Mouse (Mus musculus) midbrain, embryonic 12.5 days (tissue): ENCODE results near the gene Mical2. TPM values are rescaled to one million over a fixed set of nuclear protein-coding genes. Genes with fewer than 3 reads are reported as not detected.

ENCODE experiments used
- ATAC-seq: fragments of 200-750 bp; cut with Nextera tagmentation; 2 replicates; pipeline ENCODE4 v1.8.0; 2017; ENCODE audit warnings: low read depth, moderate TSS enrichment, moderate library complexity; ENCODE audit not compliant: low FRiP score
- H3K27ac ChIP-seq: fragments of 300-500 bp; sonication (generic); replicated peaks from 2 replicates; pipeline ENCODE4 v1.5.1; 2016; ENCODE audit warnings: mild to moderate bottlenecking
- H3K27me3 ChIP-seq: fragments of 300-500 bp; sonication (generic); 2 replicates; pipeline ENCODE4 v1.6.1; 2016; ENCODE audit warnings: mild to moderate bottlenecking
- H3K36me3 ChIP-seq: fragments of 300-500 bp; sonication (generic); 2 replicates; pipeline ENCODE4 v1.6.1; 2016
- H3K4me1 ChIP-seq: fragments of 300-500 bp; sonication (generic); 2 replicates; pipeline ENCODE4 v1.6.1; 2016
- H3K4me2 ChIP-seq: fragments of 300-500 bp; sonication (generic); replicated peaks from 2 replicates; pipeline ENCODE4 v1.6.1; 2016; ENCODE audit warnings: mild to moderate bottlenecking, moderate library complexity
- H3K4me3 ChIP-seq: fragments of 300-500 bp; sonication (generic); 2 replicates; pipeline ENCODE4 v1.5.1; 2016; ENCODE audit warnings: mild to moderate bottlenecking
- H3K9ac ChIP-seq: fragments of 300-500 bp; sonication (generic); replicated peaks from 2 replicates; pipeline ENCODE4 v1.6.1; 2016; ENCODE audit warnings: mild to moderate bottlenecking, moderate library complexity
- H3K9me3 ChIP-seq: fragments of 300-500 bp; sonication (generic); 2 replicates; pipeline ENCODE4 v1.6.1; 2016; ENCODE audit warnings: mild to moderate bottlenecking
- WGBS: fragments of 180-500 bp; shearing (Covaris S2); methylation state at CpG from one replicate; pipeline ENCODE4 v1.1.7; 2016; 5-methylcytosine and 5-hydroxymethylcytosine counted together
- polyA plus RNA-seq: library from polyadenylated mRNA; unstranded; fragments of >200 nt; fragmentation: Nextera tagmentation; extraction: Ambion mirVana; gene quantifications from 2 replicates; pipeline ENCODE4 v1.2.1, GENCODE M21; 2016

Mical2 gene
- polyA plus RNA-seq, 1 experiment from 2014 or later: 2.2 TPM

DNA sequence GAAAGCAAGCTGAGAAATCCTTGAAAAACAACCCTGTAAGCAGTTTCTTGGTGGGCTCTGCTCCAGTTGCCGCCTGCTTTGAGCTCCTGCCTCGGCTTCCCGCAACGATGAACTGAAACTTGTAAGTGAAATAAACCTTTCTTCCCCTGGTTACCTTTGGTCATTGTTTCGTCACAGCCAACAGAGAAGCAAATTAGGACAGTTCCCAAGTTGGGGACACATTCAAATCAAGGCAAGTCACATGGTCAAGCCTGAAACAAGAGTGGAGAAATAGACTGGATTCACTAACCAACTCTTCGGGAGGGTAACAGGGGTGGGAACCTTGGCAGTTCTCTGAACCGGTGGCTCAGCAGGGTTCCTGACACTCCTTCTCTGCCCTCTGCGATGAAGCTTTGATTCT lies 28.2 kb upstream of the Mical2 start:
- no peak overlapping the region for H3K27ac ChIP-seq
- H3K27me3 ChIP-seq: no peaks in the 10 kb centered on the region
- ATAC-seq: no peak
- 73% methylated on average over 8 of the region's 8 CpGs for WGBS
- H3K4me1 ChIP-seq: no peaks in the 10 kb centered on the region
- no peak overlapping the region for H3K4me3 ChIP-seq
- no peaks in the 10 kb centered on the region for H3K36me3 ChIP-seq
- H3K9me3 ChIP-seq: no peaks in the 10 kb centered on the region
- H3K9ac ChIP-seq: no peak overlapping the region
- H3K4me2 ChIP-seq: no peak overlapping the region

DNA sequence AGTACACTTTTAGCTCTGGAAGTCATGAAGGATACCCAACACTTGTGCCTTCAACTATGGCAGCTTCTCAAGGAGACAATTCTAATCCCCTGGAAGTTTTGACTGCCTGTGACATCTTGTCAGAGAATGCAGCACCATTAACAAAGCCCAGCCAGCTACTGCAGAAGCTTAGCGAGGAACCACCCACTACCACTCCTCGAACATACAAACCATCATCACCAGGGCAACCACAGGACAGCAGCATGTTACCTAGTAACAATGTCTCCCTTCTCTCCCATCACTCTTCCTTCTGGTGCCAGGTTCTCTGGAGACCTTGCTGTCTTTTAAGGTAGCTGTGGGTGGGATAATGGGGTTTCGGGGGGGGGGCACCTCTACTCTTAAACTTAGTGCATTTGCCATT lies 26.3 kb upstream of the Mical2 start:
- 48% methylated on average over 3 of the region's 3 CpGs for WGBS
- Histone ChIP-seq H3K4me2 (no peak overlapping the region), H3K9me3 (no peaks in the 10 kb centered on the region), H3K9ac (no peak overlapping the region), H3K27ac (no peak overlapping the region), H3K36me3 (no peaks in the 10 kb centered on the region), H3K4me1 (no peaks in the 10 kb centered on the region), H3K27me3 (no peaks in the 10 kb centered on the region; the same call in 1 of the 2 replicates), H3K4me3 (no peak overlapping the region)
- no peak for ATAC-seq

DNA sequence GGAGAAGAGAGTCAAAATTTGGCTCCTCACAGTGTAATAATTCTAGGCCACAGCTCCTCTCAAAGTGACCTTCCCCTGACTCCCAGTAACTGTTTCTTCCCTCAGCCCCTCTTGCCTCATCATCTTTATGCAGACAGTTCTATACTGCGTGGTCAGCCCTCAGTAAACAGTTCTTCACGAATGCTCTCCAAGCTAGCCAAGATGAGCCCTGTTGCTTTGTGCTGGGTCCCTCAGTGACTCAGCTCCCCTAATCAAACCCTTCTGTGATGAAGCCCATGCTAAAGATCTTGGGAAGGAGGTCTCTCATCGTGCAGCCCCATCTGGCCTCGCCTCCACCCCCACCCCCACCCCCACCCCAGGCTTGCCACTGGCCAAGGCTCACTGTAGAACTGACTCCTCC lies 24.9 kb upstream of the Mical2 start:
- Histone ChIP-seq H3K27ac (no peak overlapping the region), H3K4me3 (no peak overlapping the region), H3K9me3 (no peaks in the 10 kb centered on the region), H3K4me1 (no peaks in the 10 kb centered on the region), H3K36me3 (no peaks in the 10 kb centered on the region), H3K9ac (no peak overlapping the region), H3K4me2 (no peak overlapping the region), H3K27me3 (no peaks in the 10 kb centered on the region; the same call in 1 of the 2 replicates)
- ATAC-seq: no peak
- WGBS: 42% methylated on average over 4 of the region's 4 CpGs

DNA sequence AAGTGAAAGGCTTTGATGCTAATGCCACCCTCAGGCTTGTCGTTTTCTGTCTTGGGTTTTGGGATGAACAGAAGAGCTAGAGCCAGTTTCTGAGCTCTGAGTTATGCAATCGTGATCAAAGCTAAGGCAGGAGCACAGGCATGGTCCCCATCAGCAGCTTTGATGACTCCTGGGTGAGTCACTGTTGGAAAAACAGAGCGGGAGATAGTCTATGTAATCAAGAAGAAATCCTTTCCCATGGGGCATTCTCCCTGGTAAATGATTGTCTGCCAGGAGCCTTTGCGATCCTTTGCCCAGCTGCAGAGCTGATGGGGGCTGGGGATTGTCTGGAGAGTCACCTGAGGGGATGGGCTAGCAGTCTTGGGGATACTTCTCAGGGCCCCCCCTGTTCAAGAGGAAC lies 23.5 kb upstream of the Mical2 start:
- no peak overlapping the region for H3K9ac ChIP-seq
- H3K27me3 ChIP-seq: no peaks in the 10 kb centered on the region; the same call in 1 of the 2 replicates
- H3K9me3 ChIP-seq: no peaks in the 10 kb centered on the region
- WGBS: 69% methylated on average over 4 of the region's 4 CpGs
- no peaks in the 10 kb centered on the region for H3K4me1 ChIP-seq
- H3K4me2 ChIP-seq: no peak overlapping the region
- no peak overlapping the region for H3K4me3 ChIP-seq
- no peak for ATAC-seq
- H3K36me3 ChIP-seq: no peaks in the 10 kb centered on the region
- H3K27ac ChIP-seq: no peak overlapping the region

- Histone ChIP-seq H3K27ac (no peak overlapping the region), H3K9ac (no peak overlapping the region), H3K36me3 (no peaks in the 10 kb centered on the region), H3K9me3 (no peaks in the 10 kb centered on the region), H3K4me1 (no peaks in the 10 kb centered on the region), H3K4me3 (no peak overlapping the region), H3K27me3 (no peaks in the 10 kb centered on the region; the same call in 1 of the 2 replicates), H3K4me2 (no peak overlapping the region)
- 89% methylated on average over 5 of the region's 5 CpGs for WGBS
- ATAC-seq: no peak
These were observed 22.8 kb upstream of the Mical2 start for GRCm38 (mm10) chr7:112202843-112203242.

DNA sequence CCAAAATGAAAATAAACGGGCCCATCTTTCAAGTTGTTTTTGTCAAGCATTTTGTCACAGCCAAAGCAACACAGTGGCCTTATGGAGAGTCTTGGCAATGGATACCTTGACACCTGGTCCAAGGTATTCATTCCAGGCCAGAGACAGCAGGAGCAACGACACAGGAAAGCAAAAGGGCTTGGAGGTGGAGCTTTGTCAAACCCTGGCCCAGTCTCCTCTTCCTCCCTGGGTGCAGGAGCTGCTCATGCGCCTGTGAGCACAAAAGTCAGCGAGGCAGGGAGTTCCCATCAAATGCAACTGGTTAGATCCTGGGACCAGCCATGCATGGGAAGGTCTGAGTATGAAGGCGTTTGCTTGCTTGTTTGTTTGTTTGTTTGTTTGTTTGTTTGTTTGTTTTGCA lies 21.7 kb upstream of the Mical2 start:
- H3K27me3 ChIP-seq: no peaks in the 10 kb centered on the region; the same call in 1 of the 2 replicates
- H3K4me2 ChIP-seq: no peak overlapping the region
- no peak for ATAC-seq
- H3K36me3 ChIP-seq: no peaks in the 10 kb centered on the region
- 81% methylated on average over 5 of the region's 5 CpGs for WGBS
- no peaks in the 10 kb centered on the region for H3K4me1 ChIP-seq
- no peak overlapping the region for H3K9ac ChIP-seq
- no peak overlapping the region for H3K4me3 ChIP-seq
- H3K27ac ChIP-seq: no peak overlapping the region
- H3K9me3 ChIP-seq: no peaks in the 10 kb centered on the region

DNA sequence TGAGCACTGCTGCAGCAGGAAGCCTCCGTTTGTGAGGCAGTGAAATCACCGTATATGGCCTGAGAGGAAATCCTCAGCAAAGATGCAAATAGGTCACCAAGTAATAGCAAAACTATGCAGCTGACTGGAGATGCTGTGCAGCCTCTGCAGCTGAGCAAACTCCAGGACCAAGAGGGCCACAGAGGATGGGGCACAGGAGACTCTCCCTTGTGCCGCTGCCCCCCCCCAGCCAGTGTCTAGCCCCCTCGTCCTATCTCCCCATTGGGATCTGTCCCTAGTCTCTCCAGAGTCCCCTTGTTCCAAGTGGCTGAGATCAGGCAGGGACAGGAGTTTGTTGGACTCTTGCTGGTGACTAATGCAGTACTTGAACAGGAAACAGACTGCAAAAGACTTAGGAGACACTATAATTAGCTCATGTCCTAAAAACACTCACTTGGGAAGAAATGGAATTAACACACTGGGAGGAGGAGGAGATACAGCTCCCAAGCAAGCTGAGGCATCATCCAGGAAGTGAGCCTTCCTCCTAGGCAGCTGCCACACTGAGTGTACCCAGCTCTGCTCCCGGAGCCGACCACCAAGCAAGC lies 21.2 kb upstream of the Mical2 start:
- H3K9me3 ChIP-seq: no peaks in the 10 kb centered on the region
- no peak overlapping the region for H3K9ac ChIP-seq
- WGBS: 64% methylated on average over 6 of the region's 6 CpGs
- H3K4me3 ChIP-seq: no peak overlapping the region
- no peak for ATAC-seq
- no peaks in the 10 kb centered on the region for H3K36me3 ChIP-seq
- no peaks in the 10 kb centered on the region; the same call in 1 of the 2 replicates for H3K27me3 ChIP-seq
- H3K27ac ChIP-seq: no peak overlapping the region
- no peak overlapping the region for H3K4me2 ChIP-seq
- H3K4me1 ChIP-seq: no peaks in the 10 kb centered on the region

DNA sequence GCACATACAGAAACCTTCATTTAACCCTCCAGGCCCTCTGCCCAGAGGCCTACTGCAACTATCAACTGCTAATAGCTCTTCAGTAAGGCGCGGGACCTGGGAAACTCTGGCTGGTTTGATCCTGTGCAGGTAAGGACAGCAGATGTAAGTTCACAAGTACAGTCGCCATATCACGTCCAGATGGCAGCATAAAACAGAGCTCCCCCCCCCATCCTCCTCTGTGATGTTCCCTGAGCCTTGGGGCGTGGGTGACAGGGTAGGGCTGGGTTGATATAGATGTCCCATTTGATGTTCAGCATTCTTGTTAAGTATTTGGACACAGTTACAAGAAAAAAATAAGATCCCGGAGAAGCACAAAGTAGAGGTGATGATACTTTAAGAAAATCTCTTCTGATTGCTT lies 20.1 kb upstream of the Mical2 start:
- ATAC-seq: no peak
- no peaks in the 10 kb centered on the region for H3K36me3 ChIP-seq
- no peaks in the 10 kb centered on the region for H3K4me1 ChIP-seq
- WGBS: 89% methylated on average over 6 of the region's 6 CpGs
- no peak overlapping the region for H3K9ac ChIP-seq
- H3K27ac ChIP-seq: no peak overlapping the region
- H3K9me3 ChIP-seq: no peaks in the 10 kb centered on the region
- H3K4me3 ChIP-seq: no peak overlapping the region
- H3K4me2 ChIP-seq: no peak overlapping the region
- H3K27me3 ChIP-seq: peaks cover 3% of the 10 kb centered on the region

- Histone ChIP-seq H3K9me3 (no peaks in the 10 kb centered on the region), H3K4me1 (0 out of 2 replicates have a peak, but pooled peaks cover 2% of the 10 kb centered on the region), H3K9ac (no peak overlapping the region), H3K4me3 (no peak overlapping the region), H3K4me2 (no peak overlapping the region), H3K36me3 (no peaks in the 10 kb centered on the region), H3K27me3 (peaks cover 3% of the 10 kb centered on the region), H3K27ac (no peak overlapping the region)
- ATAC-seq: no peak
- WGBS: 90% methylated on average over 6 of the region's 6 CpGs
These were observed 17.9 kb upstream of the Mical2 start for GRCm38 (mm10) chr7:112207717-112208116.

- H3K27ac ChIP-seq: no peak overlapping the region
- peaks cover 8% of the 10 kb centered on the region for H3K4me1 ChIP-seq
- H3K36me3 ChIP-seq: no peaks in the 10 kb centered on the region
- no peak overlapping the region for H3K4me2 ChIP-seq
- no peak for ATAC-seq
- H3K27me3 ChIP-seq: peaks cover 3% of the 10 kb centered on the region
- H3K9me3 ChIP-seq: no peaks in the 10 kb centered on the region
- 84% methylated on average over 10 of the region's 10 CpGs for WGBS
- H3K9ac ChIP-seq: no peak overlapping the region
- H3K4me3 ChIP-seq: no peak overlapping the region
These were observed 17.1 kb upstream of the Mical2 start for GRCm38 (mm10) chr7:112208323-112209167.

GRCm38 (mm10) chr7:112209621-112210020 lies 16.0 kb upstream of the Mical2 start:
- no peaks in the 10 kb centered on the region for H3K9me3 ChIP-seq
- 98% methylated on average over 4 of the region's 4 CpGs for WGBS
- no peak overlapping the region for H3K4me2 ChIP-seq
- ATAC-seq: no peak
- no peak overlapping the region for H3K27ac ChIP-seq
- H3K36me3 ChIP-seq: no peaks in the 10 kb centered on the region
- peaks cover 3% of the 10 kb centered on the region for H3K27me3 ChIP-seq
- no peak overlapping the region for H3K4me3 ChIP-seq
- H3K4me1 ChIP-seq: peaks cover 10% of the 10 kb centered on the region
- no peak overlapping the region for H3K9ac ChIP-seq

DNA sequence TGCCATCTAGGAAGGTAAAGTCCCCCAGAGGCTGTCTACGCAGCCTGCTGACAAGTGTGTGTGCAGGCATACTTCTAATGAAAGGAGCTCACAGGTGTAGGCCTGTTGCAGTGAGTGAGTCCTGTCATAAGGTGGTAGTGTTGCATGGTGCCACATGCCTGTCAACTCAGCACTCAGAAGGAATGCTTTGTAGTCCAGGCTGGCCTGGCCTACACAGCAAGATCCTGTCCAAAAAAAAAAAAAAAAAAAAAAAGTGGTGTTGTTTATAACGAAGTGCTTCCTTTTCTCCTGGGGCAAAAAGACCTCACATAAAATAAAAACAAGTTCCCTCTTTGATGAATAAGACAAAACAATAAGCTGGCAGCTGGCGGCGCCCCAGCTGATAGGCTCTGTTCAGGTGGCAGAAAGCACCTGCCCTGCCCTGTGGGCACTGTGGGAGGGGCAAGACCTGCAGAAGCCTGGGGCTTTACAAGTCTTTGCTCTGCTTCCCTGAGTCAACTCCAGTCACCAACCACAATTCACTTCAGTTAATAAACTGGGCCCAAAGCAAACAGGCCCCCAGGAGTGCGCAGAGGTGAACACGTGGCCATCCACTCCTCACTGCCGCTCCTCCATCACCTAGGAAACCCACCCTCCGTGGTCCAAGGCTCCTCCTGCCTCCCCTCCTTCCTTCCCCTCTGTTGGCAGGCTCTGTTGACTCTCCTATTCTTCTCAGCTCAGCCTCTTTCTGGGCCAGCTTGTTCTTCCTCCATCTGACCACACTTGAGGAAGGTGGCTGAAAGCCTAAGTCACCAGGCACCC lies 12.5 kb upstream of the Mical2 start:
- no peak for ATAC-seq
- no peak overlapping the region for H3K9ac ChIP-seq
- no peaks in the 10 kb centered on the region for H3K36me3 ChIP-seq
- H3K4me1 ChIP-seq: peaks cover 10% of the 10 kb centered on the region
- H3K27me3 ChIP-seq: peaks cover 3% of the 10 kb centered on the region
- H3K27ac ChIP-seq: no peak overlapping the region
- H3K4me2 ChIP-seq: no peak overlapping the region
- no peaks in the 10 kb centered on the region for H3K9me3 ChIP-seq
- no peak overlapping the region for H3K4me3 ChIP-seq
- 42% methylated on average over 8 of the region's 8 CpGs for WGBS
